Mouse (Mus musculus) liver, embryonic 14.5 days (tissue): ENCODE results near the gene Kif5c. TPM values are rescaled to one million over a fixed set of nuclear protein-coding genes. Genes with fewer than 3 reads are reported as not detected.

Experiments
- ATAC-seq: fragments of 200-750 bp; cut with Nextera tagmentation; 2 replicates; pipeline ENCODE4 v1.8.0; 2017; ENCODE audit warnings: moderate number of reproducible peaks, mild to moderate bottlenecking, moderate library complexity; ENCODE audit not compliant: insufficient read depth
- DNase-seq, 3 experiments: peaks; one replicate each; pipeline ENCODE4 v3.0.0-alpha.2; 2012 to 2013; ENCODE audit warnings: low read depth in 3 of 3, low spot score in 3 of 3
- H3K27ac ChIP-seq: fragments of 300-500 bp; sonication (generic); 2 replicates; pipeline ENCODE4 v1.5.1; 2014; ENCODE audit warnings: moderate library complexity, mild to moderate bottlenecking, control low read depth, inconsistent platforms
- H3K27me3 ChIP-seq: fragments of 300-500 bp; sonication (generic); 2 replicates; pipeline ENCODE4 v1.6.1; 2014; ENCODE audit warnings: mild to moderate bottlenecking, low read length, moderate library complexity; ENCODE audit not compliant: control insufficient read depth, insufficient read depth
- H3K36me3 ChIP-seq: fragments of 300-500 bp; sonication (generic); replicated peaks from 2 replicates; pipeline ENCODE4 v1.6.1; 2014; ENCODE audit warnings: low read depth; ENCODE audit not compliant: control insufficient read depth, insufficient read depth
- H3K4me1 ChIP-seq, 2 experiments: fragments of 200-500 bp in 1 of 2; fragments of 300-500 bp in 1 of 2; sonication (generic) in 1 of 2; replicated peaks; 2 replicates each; pipeline ENCODE4 v1.6.1; 2012 to 2014; ENCODE audit warnings: antibody characterized with exemption in 1 of 2, inconsistent platforms in 1 of 2, low read length in 1 of 2; ENCODE audit not compliant: control insufficient read depth in 2 of 2, insufficient read depth in 2 of 2
- H3K4me2 ChIP-seq: fragments of 300-500 bp; sonication (generic); 2 replicates; pipeline ENCODE4 v1.6.1; 2014; ENCODE audit warnings: low read depth, mild to moderate bottlenecking, control low read depth, moderate library complexity
- H3K4me3 ChIP-seq, 2 experiments: fragments of 200-500 bp in 1 of 2; fragments of 300-500 bp in 1 of 2; sonication (generic) in 1 of 2; 2 replicates each; pipeline ENCODE4 v1.5.1; 2012 to 2014; ENCODE audit warnings: low read depth in 2 of 2, low read length in 2 of 2, mild to moderate bottlenecking in 2 of 2, control low read depth in 1 of 2, inconsistent platforms in 1 of 2, moderate library complexity in 1 of 2; ENCODE audit not compliant: insufficient read depth in 1 of 2
- H3K9ac ChIP-seq: fragments of 300-500 bp; sonication (generic); replicated peaks from 2 replicates; pipeline ENCODE4 v1.6.1; 2014; ENCODE audit warnings: mild to moderate bottlenecking, control low read depth, moderate library complexity
- H3K9me3 ChIP-seq: fragments of 300-500 bp; sonication (generic); 2 replicates; pipeline ENCODE4 v1.6.1; 2016; ENCODE audit warnings: low read length, mixed read lengths; ENCODE audit not compliant: control insufficient read depth
- CTCF ChIP-seq: IDR thresholded peaks from 2 replicates; pipeline ENCODE4 v1.5.1; 2016; ENCODE audit warnings: antibody characterized with exemption, low read depth, control low read depth
- EP300 ChIP-seq: IDR thresholded peaks from 2 replicates; pipeline ENCODE4 v1.6.1; 2016; ENCODE audit warnings: antibody characterized with exemption, low read depth
- WGBS: fragments of 180-500 bp; shearing (Covaris S2); extraction: QIAGEN DNeasy Blood & Tissue Kit; methylation state at CpG from one replicate; pipeline ENCODE4 v1.1.7; 2014; ENCODE audit not compliant: insufficient replicate concordance; 5-methylcytosine and 5-hydroxymethylcytosine counted together
- polyA plus RNA-seq, 2 experiments: library from polyadenylated mRNA; depleted of rRNA in 1 of 2; stranded (reverse) in 1 of 2; unstranded in 1 of 2; fragments of >200 nt; fragmentation: Nextera tagmentation in 1 of 2; extraction: Ambion mirVana in 1 of 2; gene quantifications; 2 replicates each; pipeline versions ENCODE4 v1.2.1 to v1.2.3; 2012 to 2014

Gene Kif5c
- polyA plus RNA-seq, 2 experiments = 0.10 to 0.17 TPM

DNA sequence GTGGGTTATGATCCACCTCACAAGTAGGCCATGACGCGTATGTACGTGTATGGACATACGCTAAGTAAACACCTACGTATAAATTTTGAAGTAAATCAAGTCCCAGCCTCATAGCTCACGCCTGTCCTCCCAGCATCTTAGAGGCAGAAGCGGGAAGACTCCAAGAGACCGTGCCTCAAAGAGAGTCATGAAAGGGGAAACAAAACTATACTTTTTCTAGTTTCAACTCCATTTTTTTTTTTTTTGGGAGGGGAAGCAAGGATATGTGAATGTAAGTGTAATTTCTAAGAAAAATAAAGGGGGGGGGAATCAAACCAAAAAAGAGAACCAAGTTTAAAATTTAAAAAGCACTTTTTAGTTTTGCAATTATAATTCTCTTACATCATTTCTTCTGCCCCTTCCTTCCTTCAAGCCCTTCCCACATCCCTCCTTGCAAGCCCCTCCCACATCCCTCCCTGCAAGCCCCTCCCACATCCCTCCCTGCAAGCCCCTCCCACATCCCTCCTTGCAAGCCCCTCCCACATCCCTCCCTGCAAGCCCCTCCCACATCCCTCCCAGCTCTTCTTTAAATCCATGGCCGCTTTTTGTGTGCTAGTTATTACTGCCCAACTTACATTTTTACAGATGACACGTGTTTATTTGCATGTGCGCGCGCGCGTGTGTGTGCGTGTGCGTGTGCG is 98.5 kb downstream of the Kif5c start:
- TF ChIP-seq EP300 = no peak
- no peak for TF ChIP-seq CTCF
- ATAC-seq (no peak), DNase-seq (no peak)
- no peak overlapping the region for H3K27ac ChIP-seq
- no peak overlapping the region for H3K9ac ChIP-seq
- no peaks in the 10 kb centered on the region for H3K27me3 ChIP-seq
- no peaks in the 10 kb centered on the region for H3K9me3 ChIP-seq
- no peak overlapping the region for H3K4me2 ChIP-seq
- no peak overlapping the region for H3K4me3 ChIP-seq
- no peaks in the 10 kb centered on the region for H3K36me3 ChIP-seq
- H3K4me1 ChIP-seq = no peaks in the 10 kb centered on the region; a peak in 1 of 4 replicates
- 87% methylated on average over 18 of the region's 18 CpGs for WGBS

DNA sequence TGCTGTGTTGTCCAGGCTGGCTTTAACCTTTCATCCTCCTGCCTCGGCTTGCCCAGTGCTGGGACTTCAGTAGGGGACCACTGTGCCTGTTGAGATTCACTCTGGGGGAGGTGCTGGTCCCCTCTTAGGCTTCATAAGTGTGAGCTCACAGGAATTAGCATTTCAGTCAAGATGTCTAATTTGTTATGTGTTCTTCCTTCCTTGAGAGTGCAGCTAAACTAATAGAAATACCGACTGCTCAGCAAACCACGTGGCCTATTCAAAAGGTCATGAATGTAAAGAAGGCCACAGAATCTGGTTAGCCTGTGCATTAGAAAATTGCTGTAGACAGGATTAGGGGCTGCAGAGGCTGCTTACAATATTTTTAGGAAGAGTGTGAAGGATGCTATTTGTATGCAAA is 99.4 kb downstream of the Kif5c start:
- H3K9me3 ChIP-seq = no peaks in the 10 kb centered on the region
- ATAC-seq (no peak), DNase-seq (no peak)
- H3K36me3 ChIP-seq = no peaks in the 10 kb centered on the region
- H3K9ac ChIP-seq = no peak overlapping the region
- H3K27me3 ChIP-seq = no peaks in the 10 kb centered on the region
- WGBS = 58% methylated on average over 3 of the region's 3 CpGs
- no peak for TF ChIP-seq CTCF
- no peak for TF ChIP-seq EP300
- no peak overlapping the region for H3K4me2 ChIP-seq
- peaks cover 0 to 3% of the 10 kb centered on the region in 2 experiments; a peak in 1 of 4 replicates for H3K4me1 ChIP-seq
- H3K27ac ChIP-seq = no peak overlapping the region
- no peak overlapping the region for H3K4me3 ChIP-seq

GRCm38 (mm10) chr2:49718935-49719850 is 100.1 kb downstream of the Kif5c start:
- no peaks in the 10 kb centered on the region for H3K27me3 ChIP-seq
- no peak overlapping the region for H3K4me3 ChIP-seq
- no peak overlapping the region for H3K27ac ChIP-seq
- peaks cover 0 to 3% of the 10 kb centered on the region in 2 experiments; a peak in 1 of 4 replicates for H3K4me1 ChIP-seq
- WGBS = 58% methylated on average over 8 of the region's 8 CpGs
- no peak for DNase-seq
- no peak overlapping the region for H3K9ac ChIP-seq
- no peak overlapping the region for H3K4me2 ChIP-seq
- no peaks in the 10 kb centered on the region for H3K36me3 ChIP-seq
- no peaks in the 10 kb centered on the region for H3K9me3 ChIP-seq
- TF ChIP-seq CTCF (no peak), EP300 (no peak)
- ATAC-seq = no peak

DNA sequence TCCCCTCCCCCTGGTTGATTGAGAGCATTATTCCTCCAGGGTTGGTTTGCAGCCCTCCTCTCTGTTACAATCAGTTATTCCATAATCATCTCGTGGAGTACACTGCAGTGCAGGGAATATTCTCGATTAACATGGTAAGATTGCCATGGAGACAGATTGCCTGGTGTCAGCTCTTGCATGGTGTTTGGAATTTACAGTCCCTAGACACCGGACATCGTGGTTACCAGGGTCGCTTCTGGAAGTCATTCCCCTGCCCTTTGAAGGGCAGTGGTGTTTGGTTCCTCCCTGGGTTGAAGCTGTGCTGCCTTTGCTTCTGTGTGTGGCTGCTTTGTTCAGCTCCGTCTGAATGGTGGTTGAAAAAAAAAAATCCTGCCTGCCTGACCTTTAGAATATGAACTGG is 100.8 kb downstream of the Kif5c start:
- 13% methylated on average over 6 of the region's 6 CpGs for WGBS
- H3K9ac ChIP-seq = no peak overlapping the region
- H3K4me3 ChIP-seq = no peak overlapping the region
- H3K27me3 ChIP-seq = no peaks in the 10 kb centered on the region
- ATAC-seq (no peak), DNase-seq (no peak)
- H3K27ac ChIP-seq = no peak overlapping the region
- TF ChIP-seq EP300 = no peak
- no peak for TF ChIP-seq CTCF
- H3K4me1 ChIP-seq = peaks cover 0 to 3% of the 10 kb centered on the region in 2 experiments; a peak in 1 of 4 replicates
- no peaks in the 10 kb centered on the region for H3K36me3 ChIP-seq
- H3K4me2 ChIP-seq = no peak overlapping the region
- no peaks in the 10 kb centered on the region for H3K9me3 ChIP-seq

- no peaks in the 10 kb centered on the region for H3K27me3 ChIP-seq
- no peak for DNase-seq
- H3K9me3 ChIP-seq = no peaks in the 10 kb centered on the region
- no peak for ATAC-seq
- no peak overlapping the region for H3K9ac ChIP-seq
- no peak overlapping the region for H3K4me2 ChIP-seq
- no peak overlapping the region for H3K4me3 ChIP-seq
- no peak for TF ChIP-seq CTCF
- TF ChIP-seq EP300 = no peak
- H3K4me1 ChIP-seq = peaks cover 0 to 3% of the 10 kb centered on the region in 2 experiments; a peak in 1 of 4 replicates
- no peaks in the 10 kb centered on the region for H3K36me3 ChIP-seq
- WGBS = 51% methylated on average over 9 of the region's 9 CpGs
- no peak overlapping the region for H3K27ac ChIP-seq
These were observed 101.2 kb downstream of the Kif5c start for GRCm38 (mm10) chr2:49720343-49720742.
